In the genomic region with DNA sequence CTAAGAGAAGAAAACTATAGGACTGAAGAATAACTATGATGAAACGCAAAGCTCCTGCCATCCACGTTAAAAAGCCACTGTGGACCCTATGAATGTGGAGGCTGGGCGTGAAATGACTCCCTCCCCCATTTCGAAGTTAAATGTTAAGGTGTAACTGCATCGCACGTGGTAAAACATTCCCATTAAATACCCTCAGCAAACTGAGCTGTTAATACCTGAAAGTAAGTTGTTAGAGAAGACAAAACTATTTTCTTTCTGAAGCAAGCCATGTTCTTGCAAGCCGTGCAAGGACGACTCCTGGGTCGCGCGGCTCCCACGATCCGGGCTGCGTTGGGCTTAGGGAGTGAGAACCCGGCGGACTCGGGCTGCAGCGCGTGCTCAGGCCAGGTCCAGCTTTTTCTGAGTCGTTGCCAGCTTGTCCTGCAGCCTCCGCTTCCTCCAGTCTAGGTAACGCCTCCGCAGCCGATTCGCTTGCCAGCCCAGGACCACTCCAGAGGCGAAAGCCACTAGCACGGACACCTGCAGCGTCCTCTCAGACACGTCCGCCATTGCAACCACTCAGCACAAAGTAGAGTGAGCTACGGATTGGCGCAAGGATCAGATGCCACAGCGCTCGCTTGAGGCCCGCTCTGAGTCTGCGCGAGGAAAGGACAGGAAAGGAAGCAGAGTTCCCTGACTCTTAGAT, we compare ENCODE assay signal across 7 mouse cellular contexts. TPM values are rescaled to one million over a fixed set of nuclear protein-coding genes. Genes with fewer than 3 reads are reported as not detected.
DNase-seq lines count a peak whose midpoint lies in the region; ATAC-seq lines count a peak whose summit lies in the region.

Gene Mtln (minus strand): TSS at position 570 of the 685 bp plus-strand sequence.

- H3K4me1 ChIP-seq in intestine, embryonic 15.5 days (replicated peaks): 0 out of 2 replicates have a peak, but pooled peaks cover 7% of the 10 kb centered on the region
- H3K4me1 ChIP-seq in midbrain, embryonic 10.5 days: peaks cover 38% of the 10 kb centered on the region

- peak within 1 kb of the TSS; percentile 82 for H3K9ac ChIP-seq in intestine, embryonic 15.5 days

- no peaks in the 10 kb centered on the region for H3K27me3 ChIP-seq in intestine, embryonic 15.5 days (replicated peaks)
- no peaks in the 10 kb centered on the region for H3K27me3 ChIP-seq in midbrain, embryonic 10.5 days (ENCODE audit: low read depth, poor library complexity, severe bottlenecking)

- H3K4me2 ChIP-seq in intestine, embryonic 15.5 days (replicated peaks): peak within 1 kb of the TSS; percentile 53

- peak within 1 kb of the TSS; percentile 78 for H3K4me3 ChIP-seq in intestine, embryonic 15.5 days (replicated peaks)
- peak within 1 kb of the TSS; percentile 74 for H3K4me3 ChIP-seq in midbrain, embryonic 10.5 days

- peak within 1 kb of the TSS; percentile 87 for H3K27ac ChIP-seq in intestine, embryonic 15.5 days
- peak within 1 kb of the TSS; percentile 96 for H3K27ac ChIP-seq in midbrain, embryonic 10.5 days (replicated peaks)

- intact Hi-C loops in gastrocnemius, postnatal 36 days (cut with DNase I): no loop called here
- intact Hi-C loops in left cerebral cortex, postnatal 25 days (cut with DNase I): no loop called here

- peak; percentile 96 for ATAC-seq in intestine, embryonic 15.5 days

- peak; percentile 93 for DNase-seq in adrenal gland, adult 2 months
- DNase-seq in embryo, embryonic 11.5 days (ENCODE audit: low read depth, low spot score): peak; percentile 79
- DNase-seq in gastrocnemius, postnatal 36 days: peak; percentile 76 to 79
- DNase-seq in left cerebral cortex, postnatal 25 days (ENCODE audit: low spot score in 2 of 2): peak; percentile 93 to 96
- DNase-seq in midbrain, embryonic 10.5 days (ENCODE audit: low spot score): peak; percentile 89
- DNase-seq in right cerebral cortex, postnatal 4 days: peak; percentile 79

- no peaks in the 10 kb centered on the region for H3K36me3 ChIP-seq in intestine, embryonic 15.5 days
- H3K36me3 ChIP-seq in midbrain, embryonic 10.5 days: no peaks in the 10 kb centered on the region

- 3% methylated on average over 37 of the region's 37 CpGs for WGBS in intestine, embryonic 15.5 days
- under 1% methylated on average over 37 of the region's 37 CpGs for WGBS in midbrain, embryonic 10.5 days

- no peaks in the 10 kb centered on the region for H3K9me3 ChIP-seq in intestine, embryonic 15.5 days
- no peaks in the 10 kb centered on the region for H3K9me3 ChIP-seq in midbrain, embryonic 10.5 days (replicated peaks)

RNA-seq across cellular contexts. Expression of gene Mtln, which starts in this region (rescaled TPM):
- total RNA-seq in adrenal gland, adult 2 months (2021): 100 to 1,000 TPM in 1 of 2 experiments, 10 to 100 TPM in 1; 84.2 to 104 TPM
- polyA plus RNA-seq in adrenal gland, adult 2 months (2012; rRNA removed): 78.5 and 116 TPM in 2 replicates
- total RNA-seq in gastrocnemius, postnatal 36 days (2021): 100 to 1,000 TPM; 105 to 118 TPM
- polyA plus RNA-seq in intestine, embryonic 15.5 days (2015; fragmentation: Nextera tagmentation; extraction: Ambion mirVana): 40.2 and 43.8 TPM in 2 replicates
- 10 to 100 TPM; 47.0 to 49.2 TPM for total RNA-seq in left cerebral cortex, postnatal 25 days (2021)
- polyA plus RNA-seq in midbrain, embryonic 10.5 days (2016; fragmentation: Nextera tagmentation; extraction: Ambion mirVana): 26.5 and 30.3 TPM in 2 replicates

Comparison
In these comparisons a context has a peak if more than half of its experiments do, and no peak if none do; other contexts are left out.
1. Peak in every context shown above with its lines: DNase-seq, ATAC-seq, H3K4me3 ChIP-seq and H3K27ac ChIP-seq.